Mouse (Mus musculus) c-Kit-positive CD71-negative TER-119-negative erythroid progenitor cells, embryonic 14.5 days (primary cell): ENCODE results near the gene Cdip1.
"Not testable (repeated sequence)": the region's sequence is repeated elsewhere in the genome, so short reads cannot be mapped to it uniquely, and the experiment has no call there.

Experiments
- DNase-seq: peaks from one replicate; pipeline ENCODE4 v3.0.0-alpha.2; 2013; ENCODE audit warnings: low read depth

Cdip1 gene

GRCm38 (mm10) chr16:4789810-4790559 is at the start of gene Cdip1:
Gene Cdip1 (minus strand): TSS chr16:4790292.
- DNase-seq = peak; percentile 90

- DNase-seq = no peak
Observed at GRCm38 (mm10) chr16:4839552-4839951, 49.5 kb upstream of the Cdip1 start.

GRCm38 (mm10) chr16:4837631-4838030 is 47.5 kb upstream of the Cdip1 start:
- no peak for DNase-seq

GRCm38 (mm10) chr16:4835191-4835590 is 45.1 kb upstream of the Cdip1 start, which contains the start of gene 4930562C15Rik:
Gene 4930562C15Rik (plus strand): TSS chr16:4835416.
- DNase-seq = no peak

GRCm38 (mm10) chr16:4833858-4834257 is 43.8 kb upstream of the Cdip1 start:
- DNase-seq = no peak

GRCm38 (mm10) chr16:4831650-4832419 is 41.7 kb upstream of the Cdip1 start:
- DNase-seq = no peak

- DNase-seq = no peak
Observed at GRCm38 (mm10) chr16:4829271-4829900, 39.3 kb upstream of the Cdip1 start.

GRCm38 (mm10) chr16:4827639-4828038 is 37.5 kb upstream of the Cdip1 start:
- DNase-seq = no peak

GRCm38 (mm10) chr16:4824466-4824865 is 34.4 kb upstream of the Cdip1 start:
- DNase-seq = not testable (repeated sequence)

GRCm38 (mm10) chr16:4818349-4818748 is 28.3 kb upstream of the Cdip1 start:
- no peak for DNase-seq

- no peak for DNase-seq
Observed at GRCm38 (mm10) chr16:4796631-4797030, 6.5 kb upstream of the Cdip1 start.

- no peak for DNase-seq
Observed at GRCm38 (mm10) chr16:4791332-4791731, 1.2 kb upstream of the Cdip1 start.

GRCm38 (mm10) chr16:4789311-4789768 is 752 bp downstream of the Cdip1 start:
- DNase-seq = no peak

- no peak for DNase-seq
Observed at GRCm38 (mm10) chr16:4788176-4788575, 1.9 kb downstream of the Cdip1 start.

GRCm38 (mm10) chr16:4785706-4786105 is 4.4 kb downstream of the Cdip1 start:
- no peak for DNase-seq

GRCm38 (mm10) chr16:4782515-4782914 is 7.6 kb downstream of the Cdip1 start:
- no peak for DNase-seq

GRCm38 (mm10) chr16:4781524-4782196 is 8.4 kb downstream of the Cdip1 start:
- DNase-seq = no peak

GRCm38 (mm10) chr16:4778940-4779339 is 11.2 kb downstream of the Cdip1 start:
- no peak for DNase-seq

- no peak for DNase-seq
Observed at GRCm38 (mm10) chr16:4777905-4778609, 12.0 kb downstream of the Cdip1 start.

GRCm38 (mm10) chr16:4777171-4777904 is 12.8 kb downstream of the Cdip1 start:
- DNase-seq = no peak
